Mouse (Mus musculus): Measurements from ENCODE around the gene Hao2.

Hao2 gene

DNA sequence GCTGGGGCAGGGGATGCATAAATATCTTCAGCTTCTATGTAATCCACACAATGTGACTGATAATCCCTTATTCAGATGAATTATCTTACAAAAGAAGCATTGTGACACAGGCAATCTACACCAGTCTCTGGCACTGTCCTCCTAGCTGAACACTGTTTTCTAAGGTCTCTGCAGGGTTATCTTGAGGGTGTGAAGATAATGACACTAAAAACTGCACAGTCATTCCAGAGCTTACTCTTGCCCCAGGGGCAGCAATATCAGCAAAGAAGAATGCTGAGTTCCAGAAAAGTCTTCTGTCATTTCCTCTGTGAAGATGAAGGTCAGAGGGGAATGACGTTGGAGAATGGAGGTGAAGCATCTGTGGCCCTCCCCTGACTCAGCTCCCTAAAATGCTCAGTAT lies 36.1 kb downstream of the Hao2 start:
- DNase-seq (ENCODE audit: low spot score in 2 of 2), result no peak

DNA sequence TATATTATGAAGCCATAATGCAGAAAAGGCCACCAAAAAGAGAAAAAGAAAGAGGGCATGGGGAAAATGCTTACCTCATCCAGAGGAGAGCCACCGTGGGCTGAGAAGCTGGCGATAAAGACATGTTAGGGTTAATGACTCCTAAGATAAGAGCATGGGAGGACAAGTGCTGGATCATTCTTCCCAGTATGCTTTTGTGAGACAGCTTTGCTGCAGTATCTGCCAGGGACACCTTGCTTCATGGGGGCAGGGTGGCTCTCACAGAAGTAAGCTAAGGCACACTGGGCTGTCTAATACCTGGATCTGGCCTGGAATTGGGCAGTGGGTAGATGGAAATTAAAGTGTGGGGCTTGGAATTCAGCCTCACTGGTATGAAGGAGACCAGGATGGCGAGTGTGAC lies 37.9 kb downstream of the Hao2 start:
- DNase-seq (ENCODE audit: low spot score in 2 of 2), result no peak

DNA sequence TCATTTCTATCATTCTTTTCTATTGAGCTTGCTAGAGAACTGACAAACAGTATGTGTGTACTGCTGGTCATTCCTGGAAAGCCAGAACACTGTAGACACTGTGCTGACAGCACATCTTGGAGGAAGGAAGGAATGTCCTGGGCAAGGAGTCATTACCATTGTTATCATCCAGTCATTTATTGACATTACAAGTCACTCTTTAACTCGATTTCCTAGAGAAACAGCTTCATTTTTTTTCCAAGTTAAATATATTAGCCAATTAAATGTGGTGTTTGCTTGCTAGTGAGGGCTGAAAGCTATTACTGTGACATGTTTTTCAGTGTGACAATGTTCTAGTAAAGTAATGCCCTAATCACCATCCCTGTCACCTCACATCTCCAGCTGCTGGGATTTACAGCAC lies 39.4 kb downstream of the Hao2 start:
- no peak for DNase-seq (ENCODE audit: low spot score in 2 of 2)

DNA sequence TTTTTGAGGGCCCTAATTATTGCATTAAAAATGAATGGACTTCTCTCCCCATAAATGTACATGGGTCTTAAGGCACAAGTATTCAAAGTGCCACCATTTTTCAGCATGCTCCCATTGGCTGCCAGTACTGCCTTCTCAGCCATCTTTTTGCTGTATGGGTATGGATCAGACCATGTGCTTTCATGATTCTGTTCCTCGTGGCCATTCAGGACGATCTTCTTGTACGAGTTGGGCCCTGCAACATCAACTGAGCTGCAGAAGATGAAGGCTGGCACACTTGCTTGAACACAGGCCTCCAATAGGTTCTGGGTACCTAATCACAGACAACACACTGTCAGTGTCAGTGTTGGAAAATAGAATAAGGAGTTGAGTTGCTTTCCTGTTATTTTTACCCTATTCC lies 40.0 kb downstream of the Hao2 start:
- no peak for DNase-seq (ENCODE audit: low spot score in 2 of 2)

DNA sequence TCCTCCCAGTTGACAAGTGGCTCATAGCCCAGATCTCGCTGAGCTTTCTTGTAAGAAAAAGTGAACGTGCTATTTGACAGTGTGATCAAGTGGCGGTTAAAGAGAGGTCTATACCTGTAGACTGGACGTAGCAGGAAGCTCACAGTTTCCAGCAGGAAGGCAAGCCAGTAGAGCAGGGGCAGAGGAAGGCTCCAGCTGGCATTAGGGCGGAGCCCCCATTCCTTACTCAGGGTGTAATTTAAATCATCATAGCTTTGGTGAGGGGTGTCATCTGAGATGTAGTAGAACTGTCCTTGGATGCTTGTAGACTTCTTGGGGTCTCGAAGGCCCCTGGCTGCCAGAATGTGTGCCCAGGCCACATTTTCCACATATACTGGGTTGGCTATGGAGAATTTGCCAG lies 40.4 kb downstream of the Hao2 start:
- no peak for DNase-seq (ENCODE audit: low spot score in 2 of 2)

DNA sequence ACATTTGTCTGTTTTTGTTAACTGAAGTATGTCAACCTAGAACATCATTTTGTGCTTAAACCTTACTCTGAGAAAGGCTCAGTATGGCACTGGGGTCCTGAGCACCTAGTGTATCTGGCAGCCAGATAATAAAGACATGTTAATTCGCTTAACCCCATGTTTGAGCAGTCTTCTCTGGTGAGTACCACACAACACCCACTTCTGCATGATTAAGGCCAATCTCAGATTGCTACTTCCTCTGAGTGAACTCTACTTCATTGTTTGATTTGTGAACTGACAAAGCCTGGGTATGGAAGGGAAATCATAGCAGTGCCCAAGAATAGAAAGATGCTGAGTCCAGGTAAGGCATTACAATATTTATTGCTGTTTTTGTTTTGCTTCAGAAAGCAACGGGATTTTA lies 41.2 kb downstream of the Hao2 start:
- DNase-seq (ENCODE audit: low spot score in 2 of 2), result no peak

DNA sequence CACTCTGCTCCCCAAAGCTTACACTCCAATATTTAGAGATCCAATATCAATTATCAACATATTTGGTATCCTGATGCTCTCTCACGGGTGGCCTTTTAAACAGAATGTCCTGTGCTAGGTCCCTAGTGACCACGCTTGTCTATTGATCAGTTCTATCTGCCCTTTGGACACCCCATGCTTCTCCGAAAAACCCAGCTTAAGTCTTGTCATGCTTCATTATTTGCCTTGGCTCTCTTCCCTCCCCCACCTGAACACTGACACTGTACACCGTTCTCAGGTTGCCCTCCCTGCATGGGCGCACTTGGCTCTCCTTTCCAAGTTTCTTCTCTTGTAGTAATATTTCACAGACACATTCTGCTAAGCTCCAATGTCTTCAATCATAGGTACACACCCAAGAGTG lies 42.8 kb downstream of the Hao2 start:
- DNase-seq (ENCODE audit: low spot score in 2 of 2), result no peak

DNA sequence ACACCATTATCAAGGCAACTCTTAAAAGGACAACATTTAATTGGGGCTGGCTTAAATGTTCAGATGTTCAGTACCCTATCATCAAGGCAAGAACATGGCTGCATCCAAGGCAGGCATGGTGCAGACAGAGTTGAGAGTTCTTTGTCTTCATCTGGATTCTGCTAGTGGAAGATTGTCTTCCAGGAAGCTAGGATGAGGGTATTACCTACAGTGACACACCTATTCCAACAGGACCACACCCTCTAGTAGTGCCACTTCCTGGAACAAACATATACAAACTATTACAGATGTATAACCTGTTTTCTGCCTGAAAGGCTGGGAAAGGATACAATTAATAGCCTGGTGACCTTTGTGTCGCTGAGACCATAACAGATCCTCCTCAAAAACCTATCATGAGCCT lies 44.1 kb downstream of the Hao2 start:
- DNase-seq (ENCODE audit: low spot score in 2 of 2), result no peak

Data from frontal cortex, postnatal 25 days (tissue).